Mouse (Mus musculus): ENCODE measurements around the gene Tssc4.

DNA sequence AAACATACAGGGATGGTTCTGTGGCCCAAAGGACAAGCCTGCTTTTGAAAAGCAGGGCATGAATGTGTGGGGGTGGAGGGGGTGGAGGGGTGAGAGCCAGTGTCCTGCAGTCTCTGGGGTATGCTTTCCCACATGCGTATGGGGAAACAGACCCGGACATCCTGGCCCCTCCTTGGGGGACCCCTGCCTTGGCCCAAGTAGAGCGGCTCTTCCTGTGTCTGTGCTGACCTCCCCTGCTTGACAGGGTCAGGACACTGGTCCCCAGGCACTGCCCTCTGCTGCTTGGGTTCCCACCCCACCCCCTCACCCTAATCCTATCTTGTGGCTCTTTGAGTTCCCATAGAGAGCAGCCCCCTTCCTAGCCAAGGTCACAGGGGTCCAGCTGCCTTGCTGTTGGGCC lies 40.6 kb downstream of the Tssc4 start:
- TF ChIP-seq CTCF (IDR thresholded peaks at IDR 0.05; ENCODE audit: control insufficient read depth, insufficient read depth, low read length) (no peak), POLR2A (IDR thresholded peaks at IDR 0.05; ENCODE audit: borderline replicate concordance, control insufficient read depth, low read depth, low read length) (no peak)
